Mouse (Mus musculus): Measurements from ENCODE around the gene Naip6. TPM values are rescaled to one million over a fixed set of nuclear protein-coding genes. Genes with fewer than 3 reads are reported as not detected.
"Not testable (repeated sequence)": the region's sequence is repeated elsewhere in the genome, so short reads cannot be mapped to it uniquely, and the experiment has no call there.

Naip6 gene
- polyA plus RNA-seq, 1 experiment from 2014 or later: 0.15 TPM

DNA sequence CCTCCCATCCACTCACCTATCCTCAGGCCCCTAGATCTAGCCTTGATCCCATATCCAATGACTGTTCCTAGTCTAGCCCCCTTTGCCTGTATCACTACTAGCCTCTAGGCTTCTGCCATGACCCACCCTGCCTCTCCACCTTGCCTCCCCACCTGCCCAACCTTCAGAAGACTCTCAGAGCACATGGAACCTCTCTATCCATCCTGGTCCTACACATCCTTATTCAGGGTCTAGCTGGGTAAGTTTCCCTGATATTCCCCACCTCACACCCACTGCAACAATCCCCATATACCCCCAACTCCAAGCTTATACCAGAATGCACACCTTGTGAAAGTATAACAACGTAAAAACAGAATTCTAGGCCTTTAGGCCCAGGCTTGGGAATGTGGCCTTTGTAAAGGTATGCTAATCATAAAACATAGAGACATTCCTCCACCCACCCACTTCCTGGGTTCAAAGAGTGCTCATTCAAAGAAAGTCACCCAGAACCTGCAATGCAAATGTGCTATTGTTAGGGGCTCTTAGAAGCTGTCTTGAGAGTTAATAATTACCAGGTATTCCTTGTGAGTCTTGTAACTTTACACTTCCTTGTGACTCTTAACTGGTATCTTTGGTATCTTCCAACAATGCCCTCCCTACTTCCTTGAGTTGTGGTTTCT, 45.9 kb downstream of the Naip6 start:
- not testable (repeated sequence) for H3K9ac ChIP-seq; H3K36me3 ChIP-seq (replicated peaks; ENCODE audit: control insufficient read depth, insufficient read depth); DNase-seq (ENCODE audit: low spot score); ATAC-seq (ENCODE audit: low FRiP score); H3K9me3 ChIP-seq (ENCODE audit: control insufficient read depth, low read length); H3K27ac ChIP-seq; H3K4me2 ChIP-seq (replicated peaks); H3K27me3 ChIP-seq (ENCODE audit: control insufficient read depth, insufficient read depth, low read length); H3K4me1 ChIP-seq (replicated peaks; ENCODE audit: control insufficient read depth, insufficient read depth, low read length); H3K4me3 ChIP-seq (replicated peaks; ENCODE audit: low read length)
- WGBS: no CpG with 5 or more reads among the region's 1 CpGs

DNA sequence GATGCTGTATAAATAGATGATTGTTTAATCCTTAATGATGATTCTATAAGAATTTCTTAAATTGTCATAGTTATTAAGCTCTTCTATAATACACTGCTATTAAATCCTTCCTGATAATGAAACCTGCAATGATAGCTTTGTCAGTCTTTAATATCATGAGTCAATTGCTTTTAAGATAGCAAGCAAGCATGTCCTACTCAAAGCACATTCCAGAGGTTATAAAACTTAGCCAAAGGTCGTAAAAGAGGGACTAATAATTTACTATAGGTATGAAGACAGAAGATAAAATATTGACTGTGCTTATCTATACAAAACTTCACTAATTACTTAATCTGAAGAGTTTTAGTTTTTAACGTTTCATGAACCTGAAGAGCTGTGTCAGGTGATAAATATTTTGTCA, 60.5 kb downstream of the Naip6 start:
- 75% methylated on average over 2 of the region's 2 CpGs for WGBS
- not testable (repeated sequence) for H3K4me2 ChIP-seq (replicated peaks); H3K27me3 ChIP-seq (ENCODE audit: control insufficient read depth, insufficient read depth, low read length); H3K9ac ChIP-seq; H3K4me3 ChIP-seq (replicated peaks; ENCODE audit: low read length); H3K27ac ChIP-seq; H3K9me3 ChIP-seq (ENCODE audit: control insufficient read depth, low read length); H3K36me3 ChIP-seq (replicated peaks; ENCODE audit: control insufficient read depth, insufficient read depth); DNase-seq (ENCODE audit: low spot score); ATAC-seq (ENCODE audit: low FRiP score); H3K4me1 ChIP-seq (replicated peaks; ENCODE audit: control insufficient read depth, insufficient read depth, low read length)

DNA sequence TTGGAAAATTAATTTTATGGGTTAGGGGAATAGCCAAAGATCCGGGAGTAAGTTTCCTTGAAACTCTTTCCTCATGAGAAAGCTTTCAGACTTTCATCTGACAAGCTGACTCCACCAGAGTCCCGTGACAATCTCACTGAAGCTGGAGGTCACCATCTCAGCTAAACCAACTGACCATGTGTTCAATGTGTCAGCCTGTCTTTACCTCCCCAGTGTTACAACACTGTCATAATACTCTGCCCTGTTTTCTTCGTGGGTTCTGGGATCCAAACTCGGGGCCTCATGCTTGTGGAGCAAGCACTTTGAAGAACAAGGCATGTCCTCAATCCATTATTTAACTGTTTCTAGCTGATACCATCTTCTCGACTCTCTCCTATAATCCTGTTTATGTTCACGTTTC, 61.5 kb downstream of the Naip6 start:
- WGBS: 91% methylated on average over 5 of the region's 6 CpGs
- H3K9me3 ChIP-seq (ENCODE audit: control insufficient read depth, low read length); H3K4me1 ChIP-seq (replicated peaks; ENCODE audit: control insufficient read depth, insufficient read depth, low read length); H3K27me3 ChIP-seq (ENCODE audit: control insufficient read depth, insufficient read depth, low read length); DNase-seq (ENCODE audit: low spot score); H3K36me3 ChIP-seq (replicated peaks; ENCODE audit: control insufficient read depth, insufficient read depth); H3K4me3 ChIP-seq (replicated peaks; ENCODE audit: low read length); ATAC-seq (ENCODE audit: low FRiP score); H3K4me2 ChIP-seq (replicated peaks); H3K27ac ChIP-seq; H3K9ac ChIP-seq: not testable (repeated sequence)

DNA sequence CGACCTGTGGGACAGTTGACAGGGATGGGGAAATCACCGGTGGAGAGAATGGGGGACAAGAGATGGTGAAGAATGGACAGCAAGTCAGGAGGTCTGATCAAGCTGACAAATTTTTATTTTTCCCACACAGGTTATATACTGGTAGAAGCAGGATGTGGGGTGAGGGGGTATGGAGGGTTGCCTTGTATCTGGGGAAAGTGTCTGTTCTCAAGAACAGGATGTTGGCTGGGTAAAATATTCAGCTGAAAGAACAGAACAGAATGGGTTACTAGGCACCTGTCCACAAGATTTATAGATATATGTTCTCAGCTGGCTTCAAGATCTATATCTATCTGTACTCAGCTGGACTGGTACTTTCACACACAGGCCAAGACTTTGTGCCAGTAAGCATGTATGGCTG, 65.6 kb downstream of the Naip6 start:
- not testable (repeated sequence) for H3K27ac ChIP-seq; H3K4me1 ChIP-seq (replicated peaks; ENCODE audit: control insufficient read depth, insufficient read depth, low read length); H3K27me3 ChIP-seq (ENCODE audit: control insufficient read depth, insufficient read depth, low read length); H3K4me2 ChIP-seq (replicated peaks); ATAC-seq (ENCODE audit: low FRiP score); DNase-seq (ENCODE audit: low spot score); H3K4me3 ChIP-seq (replicated peaks; ENCODE audit: low read length); H3K9me3 ChIP-seq (ENCODE audit: control insufficient read depth, low read length); H3K36me3 ChIP-seq (replicated peaks; ENCODE audit: control insufficient read depth, insufficient read depth); H3K9ac ChIP-seq
- 94% methylated on average over 2 of the region's 2 CpGs for WGBS

DNA sequence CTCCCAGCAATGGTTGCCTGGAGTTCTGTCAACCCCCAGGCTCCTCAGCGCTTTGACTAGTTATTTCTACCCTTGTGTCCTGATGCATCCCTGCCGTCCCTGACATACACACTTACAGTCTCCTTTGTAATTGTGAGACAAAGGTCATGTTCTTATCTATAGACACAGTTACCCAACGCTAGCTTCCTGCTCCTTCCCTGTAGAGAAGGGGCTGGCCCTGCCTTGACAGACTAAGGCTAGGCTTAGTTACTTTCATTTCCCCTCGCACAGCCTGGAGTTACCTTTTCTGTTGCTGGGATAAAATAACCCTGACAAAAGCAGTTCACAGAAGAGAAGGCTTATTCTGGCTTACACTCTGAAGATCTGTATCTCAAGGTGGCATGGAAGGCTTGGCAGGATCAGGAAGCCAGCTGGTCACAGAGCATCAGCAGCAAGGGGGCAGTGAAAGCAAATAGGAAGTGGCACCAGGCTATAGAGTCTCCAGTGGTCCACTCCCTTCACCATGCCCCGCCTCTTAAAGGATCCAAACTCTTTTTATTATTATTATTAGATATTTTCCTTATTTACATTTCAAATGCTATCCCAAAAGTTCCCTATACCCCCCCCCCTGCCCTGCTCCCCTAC, 70.5 kb downstream of the Naip6 start:
- H3K4me1 ChIP-seq (replicated peaks; ENCODE audit: control insufficient read depth, insufficient read depth, low read length); H3K4me3 ChIP-seq (replicated peaks; ENCODE audit: low read length); H3K36me3 ChIP-seq (replicated peaks; ENCODE audit: control insufficient read depth, insufficient read depth); DNase-seq (ENCODE audit: low spot score); H3K27me3 ChIP-seq (ENCODE audit: control insufficient read depth, insufficient read depth, low read length); H3K9ac ChIP-seq; ATAC-seq (ENCODE audit: low FRiP score); H3K27ac ChIP-seq; H3K9me3 ChIP-seq (ENCODE audit: control insufficient read depth, low read length); H3K4me2 ChIP-seq (replicated peaks): not testable (repeated sequence)
- 77% methylated on average over 4 of the region's 5 CpGs for WGBS

DNA sequence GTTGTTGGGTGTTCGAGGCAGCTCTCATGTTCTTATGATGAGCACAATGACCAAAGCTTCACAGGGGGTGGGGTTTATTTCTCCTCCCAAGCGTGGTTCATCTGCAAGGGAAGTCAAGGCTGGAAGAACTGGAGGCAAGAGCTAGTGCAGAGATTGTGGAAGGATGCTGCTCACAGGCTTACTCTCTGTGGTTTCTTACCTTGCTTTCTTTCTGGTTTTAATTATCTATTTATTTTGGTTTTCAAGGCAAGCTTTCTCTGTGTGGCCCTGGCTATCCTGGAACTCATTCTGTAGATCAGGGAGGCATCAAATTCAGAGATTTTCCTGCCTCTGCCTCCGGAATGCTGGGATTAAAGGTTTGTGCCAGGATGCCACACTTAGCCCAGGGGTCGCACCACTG, 71.3 kb downstream of the Naip6 start, which contains the start of gene Naip5:
TSS of gene Naip5 (minus strand) at position 101 of the 400 bp plus-strand sequence.
- not testable (repeated sequence) for H3K4me2 ChIP-seq (replicated peaks); ATAC-seq (ENCODE audit: low FRiP score); H3K27ac ChIP-seq; H3K27me3 ChIP-seq (ENCODE audit: control insufficient read depth, insufficient read depth, low read length); DNase-seq (ENCODE audit: low spot score); H3K36me3 ChIP-seq (replicated peaks; ENCODE audit: control insufficient read depth, insufficient read depth); H3K9ac ChIP-seq; H3K4me3 ChIP-seq (replicated peaks; ENCODE audit: low read length); H3K9me3 ChIP-seq (ENCODE audit: control insufficient read depth, low read length); H3K4me1 ChIP-seq (replicated peaks; ENCODE audit: control insufficient read depth, insufficient read depth, low read length)
- WGBS: 87% methylated on average over 4 of the region's 4 CpGs

DNA sequence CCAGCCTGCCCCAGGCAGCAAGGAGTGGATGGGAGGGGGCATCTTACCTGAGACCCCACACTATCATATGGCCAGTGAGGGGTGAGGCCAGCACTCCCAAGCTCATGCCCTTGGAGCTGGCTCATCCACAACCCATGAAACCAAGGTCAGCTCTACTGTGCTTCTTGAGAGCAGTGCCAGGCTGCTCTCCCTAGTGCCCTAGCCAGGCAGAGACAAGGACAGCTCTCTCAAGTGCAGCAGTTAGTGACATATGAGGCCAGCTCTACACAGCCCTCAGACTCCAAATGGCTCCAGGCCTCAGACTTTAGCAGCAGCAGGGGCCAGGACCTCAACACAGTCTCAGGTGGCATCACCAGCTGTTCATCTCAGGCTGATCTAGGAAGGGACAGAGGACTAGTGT, 73.8 kb downstream of the Naip6 start:
- Histone ChIP-seq H3K27me3 (ENCODE audit: control insufficient read depth, insufficient read depth, low read length) (no peaks in the 10 kb centered on the region), H3K36me3 (replicated peaks; ENCODE audit: control insufficient read depth, insufficient read depth) (no peaks in the 10 kb centered on the region), H3K4me2 (replicated peaks) (no peak overlapping the region), H3K4me3 (replicated peaks; ENCODE audit: low read length) (no peak overlapping the region), H3K9ac (no peak overlapping the region), H3K9me3 (ENCODE audit: control insufficient read depth, low read length) (no peaks in the 10 kb centered on the region), H3K4me1 (replicated peaks; ENCODE audit: control insufficient read depth, insufficient read depth, low read length) (no peaks in the 10 kb centered on the region), H3K27ac (no peak overlapping the region)
- ATAC-seq (ENCODE audit: low FRiP score): no peak
- no peak for DNase-seq (ENCODE audit: low spot score)

Other genes starting within 250 kb of the Naip6 start
- 18.8 and 22.2 TPM in 2 replicates for gene Bdp1, start 213.6 kb downstream of the Naip6 start, polyA plus RNA-seq (2014; fragmentation: Nextera tagmentation; extraction: Ambion mirVana)
- 396 and 451 TPM in 2 replicates for gene Serf1, start 209.7 kb downstream of the Naip6 start, polyA plus RNA-seq (2014; fragmentation: Nextera tagmentation; extraction: Ambion mirVana)
- 47.8 and 48.5 TPM in 2 replicates for gene Smn1, start 192.8 kb downstream of the Naip6 start, polyA plus RNA-seq (2014; fragmentation: Nextera tagmentation; extraction: Ambion mirVana)
- gene Naip2, start 115.6 kb downstream of the Naip6 start, polyA plus RNA-seq (2014; fragmentation: Nextera tagmentation; extraction: Ambion mirVana): 0.17 and 0.19 TPM in 2 replicates
- gene Naip5, start 71.4 kb downstream of the Naip6 start, polyA plus RNA-seq (2014; fragmentation: Nextera tagmentation; extraction: Ambion mirVana): 0.10 and 0.21 TPM in 2 replicates
- 0.05 and 0.07 TPM in 2 replicates for gene Naip1, start 135.2 kb upstream of the Naip6 start, polyA plus RNA-seq (2014; fragmentation: Nextera tagmentation; extraction: Ambion mirVana)
- gene Gtf2h2, start 174.9 kb upstream of the Naip6 start, polyA plus RNA-seq (2014; fragmentation: Nextera tagmentation; extraction: Ambion mirVana): 77.3 and 81.3 TPM in 2 replicates
- gene Ocln, start 235.0 kb upstream of the Naip6 start, polyA plus RNA-seq (2014; fragmentation: Nextera tagmentation; extraction: Ambion mirVana): 11.0 and 13.1 TPM in 2 replicates